Mouse (Mus musculus) erythroblast, embryonic 14.5 days (primary cell): ENCODE results near the gene Dhrs3.

Experiments used
- GATA1 ChIP-seq: IDR thresholded peaks from 2 replicates; pipeline ENCODE4 v1.6.1; 2012; ENCODE audit warnings: low read length, inconsistent platforms, mixed read lengths
- TAL1 ChIP-seq: IDR thresholded peaks from 3 replicates; pipeline ENCODE4 v1.6.1; 2012; ENCODE audit warnings: low read length, inconsistent platforms, mixed read lengths

DNA sequence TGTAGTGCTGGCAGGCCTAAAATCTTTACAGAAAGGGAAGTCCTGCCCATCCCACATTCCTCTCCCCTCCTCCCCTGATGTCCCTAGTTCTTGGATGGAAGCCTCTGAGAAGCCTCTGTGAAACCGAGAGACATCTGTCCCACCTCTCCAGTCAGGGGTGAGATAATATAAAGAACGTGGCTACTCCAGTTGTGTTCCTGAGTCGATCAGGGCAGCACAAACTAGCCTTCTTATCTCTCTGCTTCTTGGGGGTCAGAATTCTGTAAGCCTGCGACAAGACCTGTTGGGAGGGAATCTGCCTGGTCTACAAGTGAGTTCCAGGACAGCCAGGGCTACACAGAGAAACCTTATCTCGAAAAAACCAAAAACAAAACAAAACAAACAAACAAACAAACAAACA is 50.6 kb downstream of the Dhrs3 start:
- TF ChIP-seq GATA1 (no peak), TAL1 (no peak)
